Mouse (Mus musculus) cerebellum, adult 11-12 months (tissue): ENCODE measurements at regions not wholly inside any gene's neighbourhood (a gene's known extent, or its start where the extent isn't known, plus 50 kb on each side); places are given as distances from the start of the nearest gene placed in this dataset.
A peak's percentile ranks its signal among the peaks of the same experiment; 100 is the strongest.

ENCODE experiments used
- DNase-seq: peaks from one replicate; pipeline ENCODE4 v3.0.0; 2022

GRCm38 (mm10) chr10:96724436-96725175 is 107.8 kb downstream of the Btg1 start:
- DNase-seq = no peak

DNA sequence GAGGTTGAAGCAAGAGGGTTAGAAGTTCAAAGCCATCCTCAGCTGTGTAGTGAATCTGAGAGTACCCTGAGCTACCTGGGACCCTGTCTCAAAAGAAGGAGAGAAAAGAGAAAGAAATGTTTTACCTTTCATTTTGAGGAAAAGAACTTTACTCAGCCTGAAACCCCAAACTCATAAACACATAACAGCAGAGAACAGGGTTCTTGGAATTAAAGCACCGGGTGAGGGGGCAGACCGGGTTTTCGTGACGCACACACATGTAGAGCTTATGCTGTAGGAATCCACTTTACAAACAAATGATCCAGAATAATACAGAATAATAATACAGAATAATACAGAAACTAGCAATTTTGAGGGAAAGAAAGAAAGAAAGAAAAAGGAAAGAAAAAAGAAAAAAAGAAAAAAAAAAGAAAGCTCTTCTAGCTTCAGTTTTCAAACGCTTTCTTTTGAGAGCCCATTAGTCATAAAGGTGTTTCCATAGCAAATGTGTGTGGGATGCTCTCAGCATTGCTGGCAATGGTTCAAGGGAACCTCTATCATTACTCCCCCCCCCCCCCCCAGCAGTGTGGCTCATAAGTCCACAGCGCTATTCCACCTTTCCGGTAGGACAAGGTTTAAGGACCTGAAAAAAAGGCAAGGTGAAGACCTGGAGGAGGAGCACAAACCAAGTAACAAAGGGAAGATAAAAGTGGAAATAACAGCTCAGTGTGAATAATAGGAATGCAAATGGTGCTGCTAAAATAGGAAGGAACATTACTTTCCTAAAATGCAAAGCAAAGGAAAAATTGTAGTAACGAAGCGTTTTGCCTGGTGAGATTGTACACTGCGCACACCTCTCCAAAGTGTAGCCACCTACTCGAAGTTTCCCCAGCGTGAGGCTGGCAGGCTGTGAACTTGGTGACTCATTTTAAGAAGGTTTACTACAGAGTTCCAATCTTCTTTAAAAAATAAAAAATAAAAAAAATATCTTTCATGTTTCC is 110.3 kb downstream of the Btg1 start:
- DNase-seq = no peak

- DNase-seq = no peak
Measured at GRCm38 (mm10) chr10:96733581-96733980, 116.8 kb downstream of the Btg1 start.

DNA sequence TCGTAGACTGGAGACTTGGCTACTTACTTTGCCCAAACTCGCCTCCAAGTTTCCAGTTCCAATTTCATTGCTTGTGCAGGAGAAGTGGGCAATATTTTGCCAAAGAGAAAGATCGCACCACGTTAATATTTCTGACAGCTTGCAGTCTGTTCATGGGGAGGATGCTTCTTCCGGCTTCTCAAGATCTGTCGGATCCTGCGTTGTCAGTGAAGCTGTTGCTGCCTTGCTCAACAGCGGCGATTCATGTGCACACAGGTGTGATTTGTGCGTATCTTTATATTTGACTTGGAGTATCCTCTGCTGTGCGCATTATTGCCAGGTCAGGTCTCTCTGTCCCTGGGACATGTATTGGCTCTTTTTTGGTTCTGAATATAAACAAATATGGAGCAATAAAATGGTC is 118.3 kb downstream of the Btg1 start:
- DNase-seq = no peak

DNA sequence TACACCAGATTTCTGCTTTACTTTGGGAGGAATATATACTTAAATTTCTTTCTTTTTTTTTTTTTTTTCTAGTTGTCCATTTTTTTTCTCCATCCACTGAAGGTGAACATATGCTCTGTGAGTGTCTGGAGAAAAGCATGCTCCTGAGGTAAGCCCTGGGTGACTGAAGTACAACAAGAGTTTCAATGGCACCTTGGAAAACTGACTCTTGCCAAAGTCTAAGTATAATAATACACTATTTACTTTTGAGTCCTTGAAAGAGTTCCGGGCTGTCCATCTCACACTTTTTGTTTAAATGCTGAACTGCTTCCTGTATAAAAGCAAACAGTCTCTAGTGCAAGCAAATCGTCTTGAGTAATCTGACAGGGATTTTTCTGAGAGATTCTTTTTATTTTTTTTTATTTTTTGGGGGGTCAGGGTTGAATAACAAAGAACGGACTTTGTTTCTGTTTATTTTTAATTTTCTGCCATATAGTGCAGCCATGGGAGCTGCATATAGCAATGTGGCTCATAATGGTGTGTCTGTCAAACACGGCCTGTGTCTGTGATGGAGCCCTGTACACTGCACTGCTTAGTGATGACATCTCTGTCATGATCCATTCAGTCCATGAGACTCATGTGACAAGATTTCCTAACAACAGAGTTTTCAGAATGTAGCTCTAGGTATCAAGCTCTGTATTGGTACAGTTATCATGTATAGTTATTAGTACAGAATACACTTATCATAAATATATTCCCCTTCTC is 119.3 kb downstream of the Btg1 start:
- no peak for DNase-seq

- no peak for DNase-seq
Measured at GRCm38 (mm10) chr10:96737972-96738371, 121.2 kb downstream of the Btg1 start.

- DNase-seq = no peak
Measured at GRCm38 (mm10) chr10:96738606-96739005, 121.8 kb downstream of the Btg1 start.

GRCm38 (mm10) chr10:96744167-96744777 is 127.5 kb downstream of the Btg1 start:
- peak; percentile 46 for DNase-seq

GRCm38 (mm10) chr10:96747015-96747663 is 130.3 kb downstream of the Btg1 start:
- DNase-seq = no peak

GRCm38 (mm10) chr10:96750861-96751260 is 134.1 kb downstream of the Btg1 start:
- DNase-seq = peak; percentile 56

DNA sequence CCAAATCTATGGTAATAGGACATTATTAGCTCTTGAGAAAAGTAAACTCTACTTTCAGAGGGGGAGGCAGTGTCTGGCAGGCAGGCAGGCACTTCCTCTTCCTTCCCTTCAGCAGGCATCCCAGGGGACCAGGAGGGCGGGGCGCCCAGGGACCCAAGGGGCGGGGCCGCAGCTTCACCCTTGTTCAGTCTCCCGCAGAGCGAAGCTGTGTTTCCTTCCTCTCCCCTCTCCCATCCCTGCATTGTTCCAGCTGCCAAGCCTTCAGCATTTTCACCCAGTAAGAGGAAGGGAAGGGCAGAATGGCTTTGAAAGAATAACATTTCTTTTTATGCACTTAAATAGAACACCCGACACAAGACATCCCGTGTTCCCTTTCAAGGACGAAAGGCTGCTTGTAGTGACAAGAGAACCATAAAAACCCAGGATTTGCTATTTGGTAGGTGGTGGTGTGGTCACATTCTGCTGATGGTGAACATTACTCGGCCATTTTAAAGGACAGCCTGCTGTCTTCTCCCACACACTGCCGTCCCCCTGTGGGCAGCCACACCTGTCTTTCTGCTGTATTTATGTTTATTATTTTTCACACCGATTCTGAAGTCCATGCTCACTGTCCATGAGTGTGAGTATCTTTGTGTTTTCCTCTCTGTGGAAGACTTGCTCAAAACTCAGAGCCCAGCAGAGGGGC is 134.9 kb downstream of the Btg1 start:
- peak; percentile 71 for DNase-seq

DNA sequence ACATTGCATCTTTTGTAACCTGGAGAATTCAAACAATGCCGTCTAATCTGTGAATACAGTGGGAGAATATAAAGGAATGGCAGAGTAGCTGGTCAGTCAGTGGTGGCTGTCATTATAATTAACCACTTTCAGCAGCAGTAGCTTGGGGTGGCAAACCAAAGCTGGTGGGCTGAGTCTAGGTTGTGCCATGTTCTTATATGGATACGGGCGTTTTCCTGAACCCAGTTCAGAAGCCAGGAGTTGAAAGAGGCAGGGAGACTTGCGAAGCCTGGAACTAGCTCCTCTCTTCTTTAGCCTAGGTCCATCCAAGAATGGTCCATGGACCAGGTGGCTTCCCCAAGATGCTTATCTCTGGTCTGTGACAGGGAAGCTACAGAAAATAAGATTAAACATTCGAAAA is 135.7 kb downstream of the Btg1 start:
- no peak for DNase-seq

GRCm38 (mm10) chr10:96753521-96753920 is 136.7 kb downstream of the Btg1 start:
- DNase-seq = no peak

- DNase-seq = no peak
Measured at GRCm38 (mm10) chr10:96755674-96756073, 138.9 kb downstream of the Btg1 start.

GRCm38 (mm10) chr10:96756355-96757084 is 139.7 kb downstream of the Btg1 start:
- no peak for DNase-seq

DNA sequence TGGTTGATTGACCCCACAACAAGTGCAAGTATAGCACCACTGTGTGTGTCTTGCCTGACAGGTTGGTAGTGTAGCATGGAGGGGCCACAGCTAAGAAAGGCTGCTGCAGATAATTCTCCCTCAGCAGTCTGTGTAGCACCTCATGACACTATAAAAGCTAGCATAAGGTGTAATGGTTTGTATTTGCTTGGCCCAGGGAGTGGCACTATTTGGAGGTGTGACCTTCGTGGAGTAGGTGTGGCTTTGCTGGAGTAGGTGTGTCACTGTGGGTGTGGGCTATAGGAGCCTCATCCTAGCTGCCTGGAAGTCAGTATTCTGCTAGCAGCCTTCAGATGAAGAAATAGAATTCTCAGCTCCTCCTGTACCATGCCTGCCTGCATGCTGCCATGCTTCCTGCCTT is 140.5 kb downstream of the Btg1 start:
- DNase-seq = no peak

DNA sequence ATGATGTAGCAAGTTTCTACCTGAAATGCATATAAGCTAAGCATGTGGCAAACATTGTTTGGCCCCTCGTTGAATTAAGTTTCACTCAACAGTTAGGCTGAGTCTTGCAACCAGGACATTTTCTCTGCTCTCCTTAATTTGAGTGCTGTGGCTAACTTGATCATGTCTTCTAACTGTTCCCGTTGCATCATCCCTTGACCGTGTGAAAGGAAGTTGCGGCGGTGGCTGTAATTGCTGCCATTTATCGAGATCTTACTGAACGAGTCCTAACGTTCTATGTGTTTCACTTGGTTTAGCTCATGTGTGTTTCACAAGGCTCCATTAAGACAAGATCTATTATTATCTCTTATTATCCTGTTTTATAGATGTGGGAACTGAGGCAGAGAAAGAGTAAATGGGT is 144.8 kb downstream of the Btg1 start:
- DNase-seq = no peak

DNA sequence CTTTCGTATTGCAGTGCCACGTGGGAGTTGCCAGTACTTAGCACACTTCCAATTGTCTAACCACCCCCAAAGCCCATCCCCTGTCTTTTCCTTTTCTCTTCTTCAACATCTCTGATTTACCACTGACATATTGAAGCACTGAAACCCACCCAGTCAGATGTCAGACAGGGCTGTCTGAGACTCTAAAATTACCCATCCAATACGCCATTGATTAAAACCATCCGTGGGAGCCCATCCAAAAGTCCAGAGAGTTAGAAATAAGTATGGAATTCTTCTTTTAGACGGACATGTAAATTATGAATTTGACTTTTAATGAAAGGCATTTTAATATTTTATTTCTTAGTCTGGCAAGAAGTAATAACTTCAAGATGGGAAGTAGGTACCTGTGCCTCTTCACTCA is 148.8 kb downstream of the Btg1 start:
- no peak for DNase-seq

DNA sequence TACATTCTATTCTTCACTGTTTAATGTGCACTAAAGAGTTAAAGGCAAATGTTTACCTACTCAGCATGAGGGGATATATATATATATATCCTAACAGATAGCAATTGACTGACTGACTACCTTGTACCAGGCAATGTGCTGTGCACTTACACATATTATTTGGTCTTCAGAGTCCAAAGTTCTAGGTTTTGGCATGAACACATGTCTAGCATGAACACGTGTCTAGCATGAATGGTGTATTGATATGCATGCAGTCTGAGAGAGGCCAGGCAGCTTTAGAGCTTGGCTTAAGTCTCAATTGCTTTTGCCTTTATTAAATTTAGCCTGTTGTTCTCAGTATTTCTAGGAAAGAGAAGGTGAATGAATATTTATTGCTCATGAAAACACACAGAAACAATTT is 161.4 kb downstream of the Btg1 start:
- no peak for DNase-seq

- no peak for DNase-seq
Measured at GRCm38 (mm10) chr10:96783966-96784365, 167.2 kb downstream of the Btg1 start.
